Mouse (Mus musculus): Measurements from ENCODE around the gene Tex9.

Gene Tex9

GRCm38 (mm10) chr9:72492194-72492565 lies at the start of gene Tex9:
Gene Tex9, minus strand, starts transcription at chr9:72492212.
- DNase-seq = no peak

DNA sequence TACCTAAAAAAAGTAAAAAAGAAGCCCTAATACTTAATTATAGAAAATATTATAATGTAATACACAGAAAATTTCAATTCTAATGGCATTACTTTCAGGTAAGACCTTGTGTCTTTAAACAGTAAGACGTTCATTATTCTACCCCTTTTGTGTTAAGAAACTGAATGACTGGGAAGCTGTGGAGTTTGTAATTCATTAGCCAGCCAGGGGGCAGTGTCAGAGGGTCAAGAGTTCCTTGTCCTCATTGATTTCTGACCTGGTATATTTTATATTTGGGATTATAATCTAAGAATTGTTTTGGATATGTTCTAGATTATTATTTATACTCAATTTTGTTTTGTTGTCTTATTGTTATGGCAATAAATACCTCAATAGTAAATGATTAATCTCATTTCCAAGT lies 45.1 kb upstream of the Tex9 start:
- no peak for DNase-seq

DNA sequence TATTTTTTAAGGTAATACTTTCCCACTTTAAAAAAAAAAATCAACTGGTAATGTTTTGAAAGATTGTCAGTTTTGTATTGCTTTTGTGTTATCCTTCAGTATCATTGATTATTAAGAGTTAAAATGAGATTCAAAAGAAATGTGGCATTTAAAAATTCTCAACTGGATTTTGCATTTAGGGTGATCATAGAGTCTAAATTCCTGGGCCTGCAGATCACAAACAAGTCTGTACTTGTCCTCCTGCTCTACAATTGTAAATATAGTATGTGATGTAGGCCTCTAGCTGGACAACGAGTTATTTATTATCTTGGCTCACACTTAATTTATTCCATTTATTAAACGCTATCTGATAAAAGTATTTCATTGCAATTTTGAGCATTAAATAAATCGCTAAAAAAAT lies 43.4 kb upstream of the Tex9 start:
- no peak for DNase-seq

GRCm38 (mm10) chr9:72534985-72535384 lies 43.0 kb upstream of the Tex9 start:
- DNase-seq = no peak

- DNase-seq = no peak
Measured at GRCm38 (mm10) chr9:72533089-72533415, 41.0 kb upstream of the Tex9 start.

- DNase-seq = peak; percentile 96
Measured at GRCm38 (mm10) chr9:72532381-72533088, 40.5 kb upstream of the Tex9 start.

- peak; percentile 98 for DNase-seq
Measured at GRCm38 (mm10) chr9:72531996-72532380, 40.0 kb upstream of the Tex9 start, which contains the start of gene Rfx7. Gene Rfx7, plus strand, starts transcription at chr9:72532240.

DNA sequence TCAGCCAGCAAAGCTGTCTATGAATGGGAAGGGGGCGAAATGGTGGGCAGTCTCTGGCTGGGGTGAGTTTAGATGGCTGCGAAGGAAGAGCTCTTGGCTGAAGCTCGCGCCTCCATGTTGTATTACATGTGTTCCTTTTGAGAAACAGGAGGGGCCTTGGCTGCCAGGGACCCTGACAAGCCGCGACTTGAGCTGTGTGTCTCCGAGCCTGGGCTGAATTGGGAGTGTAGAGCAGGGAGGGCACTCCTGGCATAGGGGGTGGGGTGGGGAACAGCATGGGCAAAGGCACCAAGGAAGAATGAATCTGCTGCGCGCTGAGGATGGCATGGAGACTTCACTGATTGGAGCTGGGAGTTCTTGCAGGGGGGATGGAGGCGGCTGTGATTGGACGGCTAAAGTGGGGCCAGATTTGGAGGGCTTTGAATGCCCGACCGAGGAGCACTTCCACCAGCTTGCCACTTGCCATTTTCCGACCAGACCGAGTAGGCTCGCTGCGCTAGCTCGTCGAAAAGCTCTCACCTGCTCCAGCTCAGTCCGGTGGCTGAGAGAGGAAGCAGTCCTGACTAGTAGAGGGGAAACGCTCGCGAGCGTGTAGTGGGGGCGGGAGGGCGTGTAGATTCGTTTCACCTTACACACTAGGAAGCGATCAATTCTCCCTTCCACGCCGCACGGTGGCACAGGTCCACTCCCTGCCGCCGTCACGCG lies 39.4 kb upstream of the Tex9 start:
- peak; percentile 99 for DNase-seq

DNA sequence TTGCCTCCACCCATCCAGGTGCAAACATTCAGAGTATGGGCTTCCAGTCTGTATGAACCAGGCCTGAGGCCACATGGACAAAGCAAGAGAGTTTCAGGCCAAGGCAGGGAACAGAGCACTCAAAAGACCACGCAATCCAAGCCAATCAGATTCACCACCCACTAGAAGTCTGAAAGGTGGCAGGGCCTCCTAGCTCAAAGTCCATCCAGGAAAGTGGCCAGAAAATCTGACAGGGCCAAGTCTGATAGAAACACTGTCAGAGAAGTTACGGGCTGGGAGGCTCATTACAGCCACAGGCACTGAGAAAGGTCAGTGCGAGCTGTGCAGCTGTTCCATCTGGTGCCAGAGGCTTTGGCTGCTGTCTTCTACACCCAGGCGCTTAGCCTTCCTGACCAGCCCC lies 38.8 kb upstream of the Tex9 start:
- DNase-seq = peak; percentile 94

GRCm38 (mm10) chr9:72530237-72530636 lies 38.2 kb upstream of the Tex9 start:
- peak; percentile 97 for DNase-seq

GRCm38 (mm10) chr9:72526091-72526490 lies 34.1 kb upstream of the Tex9 start:
- no peak for DNase-seq

GRCm38 (mm10) chr9:72520849-72521248 lies 28.8 kb upstream of the Tex9 start:
- no peak for DNase-seq

DNA sequence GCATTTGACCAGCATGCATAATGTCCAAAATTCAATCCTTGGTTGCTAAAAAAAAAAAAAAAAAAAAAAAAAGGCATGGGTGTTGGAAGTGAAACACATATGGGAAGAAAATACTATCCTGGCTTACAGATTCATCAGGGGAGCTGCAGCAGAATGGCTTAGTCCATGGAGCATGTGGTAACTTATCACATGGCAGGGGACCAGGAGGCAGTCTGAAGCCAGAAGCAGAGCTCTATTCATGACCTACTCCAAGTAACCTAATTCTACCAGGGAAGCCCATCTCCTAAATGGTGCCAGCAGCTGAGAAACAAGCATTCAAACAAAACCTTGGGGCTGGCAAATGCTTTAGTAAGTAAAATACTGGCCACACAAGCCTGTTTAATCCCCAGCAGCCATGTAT lies 27.2 kb upstream of the Tex9 start:
- no peak for DNase-seq

DNA sequence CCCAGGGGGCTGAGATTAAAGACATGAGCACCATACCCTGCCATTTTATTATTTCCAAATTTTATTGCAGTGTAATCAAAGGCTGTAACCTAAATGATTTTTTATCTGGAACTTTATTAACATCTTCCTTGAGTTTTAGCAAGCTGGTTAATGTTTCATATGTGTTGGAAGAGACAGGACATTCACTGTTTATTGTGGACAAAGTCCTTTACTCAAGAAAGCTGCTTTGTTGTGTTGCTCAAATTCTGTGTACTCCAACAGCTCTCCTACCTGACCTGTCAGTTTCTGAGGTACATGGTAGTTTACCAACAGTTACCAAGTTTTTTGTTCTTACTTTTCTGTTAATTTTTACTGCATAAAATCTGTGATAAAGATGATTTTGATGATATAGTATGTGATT lies 23.4 kb upstream of the Tex9 start:
- DNase-seq = no peak

DNA sequence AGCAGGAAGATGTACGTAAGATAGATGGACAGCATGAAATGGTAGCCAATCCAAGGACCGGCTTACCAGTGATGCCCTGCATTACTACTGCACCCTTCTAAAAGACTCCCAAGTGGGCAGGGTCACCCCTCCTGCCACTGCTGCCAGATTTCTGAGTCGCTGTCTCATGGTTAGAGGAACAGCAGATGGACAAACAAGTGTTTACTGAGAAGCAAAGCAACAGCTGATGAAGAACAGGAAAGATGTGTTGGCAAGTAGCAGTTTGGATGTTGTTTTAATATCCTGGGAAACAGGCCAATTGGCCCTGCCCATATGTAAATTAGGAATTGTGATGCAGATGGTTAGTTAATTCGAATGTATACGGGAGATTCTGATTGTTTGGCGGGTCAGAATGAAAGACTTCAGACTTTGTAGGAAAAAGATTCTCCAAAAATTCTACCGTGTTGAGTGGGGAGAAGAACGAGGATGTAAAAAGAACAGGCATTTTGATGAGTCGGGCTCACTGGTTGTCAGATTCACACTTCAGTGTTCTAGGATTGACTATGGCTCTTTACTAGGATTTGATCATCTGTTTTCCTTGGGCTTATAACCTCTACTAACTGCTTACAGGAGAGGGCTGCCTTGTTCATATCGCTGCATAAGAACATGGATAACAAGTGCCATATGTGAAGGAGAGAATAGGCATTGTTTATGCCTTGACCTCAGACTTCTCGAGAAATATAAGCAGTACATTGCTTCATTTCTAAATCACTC lies 20.4 kb upstream of the Tex9 start:
- DNase-seq = no peak

GRCm38 (mm10) chr9:72497171-72497570 lies 5.2 kb upstream of the Tex9 start:
- no peak for DNase-seq

- no peak for DNase-seq
Measured at GRCm38 (mm10) chr9:72496691-72497090, 4.7 kb upstream of the Tex9 start.

DNA sequence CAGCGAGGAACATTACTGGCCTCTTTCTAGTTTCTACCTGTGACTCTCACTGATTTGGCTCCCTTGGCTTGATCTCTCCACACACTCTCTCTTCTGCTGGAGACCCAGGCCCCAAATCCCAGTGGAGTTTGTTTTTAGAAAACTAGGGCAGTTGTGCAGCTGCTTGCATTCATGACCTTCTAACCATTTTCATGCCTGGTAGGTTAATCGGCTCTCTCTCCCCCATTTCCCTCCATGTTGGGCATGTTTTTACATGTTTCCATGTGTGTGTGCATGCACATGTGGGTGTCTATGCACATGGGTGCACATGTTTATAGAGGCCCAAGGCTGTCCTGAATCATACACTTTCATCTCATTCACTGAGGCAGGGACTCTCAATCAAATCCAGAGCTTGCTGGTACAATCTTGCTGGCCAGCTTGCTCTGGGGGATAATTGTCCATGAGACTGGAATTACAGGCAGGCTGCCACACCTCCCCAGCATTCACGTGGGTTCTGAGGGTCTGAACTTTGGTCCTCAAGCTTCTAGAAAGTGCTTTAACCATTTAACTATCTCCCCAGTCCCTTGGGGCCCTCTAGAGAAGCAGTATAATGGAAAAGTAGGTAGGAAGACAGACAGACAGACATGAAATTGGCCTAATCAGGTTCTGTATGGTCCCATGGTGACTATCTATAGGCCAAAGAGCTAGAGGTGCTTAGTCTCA lies 2.1 kb upstream of the Tex9 start:
- DNase-seq = no peak

GRCm38 (mm10) chr9:72493465-72493864 lies 1.5 kb upstream of the Tex9 start:
- no peak for DNase-seq

DNA sequence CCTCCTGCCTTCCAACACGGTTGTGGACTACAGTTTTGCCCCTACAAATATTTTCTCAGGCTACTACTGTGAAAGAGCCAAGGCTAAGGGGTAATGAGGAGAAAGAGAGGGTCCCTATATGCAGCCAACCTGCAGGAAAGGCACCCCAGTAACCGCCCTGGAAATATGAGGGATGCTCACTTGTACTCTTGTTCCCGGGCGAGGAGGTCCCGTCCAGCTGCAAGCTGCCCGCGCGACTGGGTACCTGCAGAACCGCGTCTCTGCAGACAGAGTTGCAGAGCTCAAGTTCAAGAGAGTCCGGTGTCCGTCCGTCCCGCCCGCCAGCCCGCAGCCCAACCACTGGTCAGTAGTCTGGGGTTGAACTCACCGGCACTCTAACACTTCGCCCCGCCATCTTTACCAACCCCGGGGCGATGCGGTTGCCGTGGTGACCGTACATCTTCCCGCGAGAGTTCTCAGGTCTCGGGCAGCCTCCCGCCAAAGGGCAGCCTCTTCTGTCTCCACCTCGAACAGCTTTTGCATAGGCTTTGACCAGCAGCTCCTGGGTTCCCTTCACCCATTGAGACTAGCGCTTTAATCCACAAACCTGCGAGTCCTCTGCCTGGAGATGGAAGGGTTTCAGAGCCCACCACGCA lies 336 bp downstream of the Tex9 start:
- DNase-seq = peak; percentile 99

DNA sequence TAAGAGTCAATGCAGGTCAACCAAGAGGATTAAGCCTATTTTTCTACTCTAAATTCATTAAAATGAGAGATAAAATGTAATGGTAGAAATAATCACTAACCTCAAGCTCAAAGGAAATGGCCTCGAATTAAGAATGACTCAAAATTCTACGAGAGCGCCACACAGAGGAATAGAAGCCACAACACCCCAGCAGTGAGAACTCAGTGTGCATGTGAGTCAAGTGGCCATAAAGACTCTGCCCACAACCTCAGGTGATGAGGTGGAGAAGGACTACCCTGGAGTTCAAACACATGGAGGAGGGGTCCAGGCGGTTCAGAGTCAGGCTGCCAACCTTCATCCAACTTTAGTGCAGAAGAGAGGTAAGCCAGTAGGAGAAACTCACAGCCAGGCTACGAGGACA lies 2.9 kb downstream of the Tex9 start:
- no peak for DNase-seq

- DNase-seq = no peak
Measured at GRCm38 (mm10) chr9:72488523-72488922, 3.5 kb downstream of the Tex9 start.

- no peak for DNase-seq
Measured at GRCm38 (mm10) chr9:72479276-72479675, 12.7 kb downstream of the Tex9 start.

All from heart, adult 11 months (tissue).